Mouse (Mus musculus) liver, postnatal 0 days (tissue): ENCODE data around the gene Olfr201.

Source experiments
- CTCF ChIP-seq: sonication (generic); IDR thresholded peaks from 2 replicates; pipeline ENCODE4 v1.5.1; 2016; ENCODE audit warnings: antibody characterized with exemption, low read depth
- EP300 ChIP-seq: IDR thresholded peaks from 2 replicates; pipeline ENCODE4 v1.6.1; 2016; ENCODE audit warnings: antibody characterized with exemption, low read depth, mild to moderate bottlenecking

GRCm38 (mm10) chr16:59298581-59298980, 26.1 kb upstream of the Olfr201 start, which contains the start of gene Olfr203:
- TF ChIP-seq EP300 (no peak), CTCF (no peak)
